Mouse (Mus musculus) myocyte (in vitro differentiated cells): ENCODE measurements around the gene Hhex. TPM values are rescaled to one million over a fixed set of nuclear protein-coding genes. Genes with fewer than 3 reads are reported as not detected.

Experiments used
- H3K27me3 ChIP-seq: one replicate; pipeline ENCODE4 v1.6.1; 2011; ENCODE audit not compliant: control insufficient read depth, insufficient read depth, insufficient read length
- H3K36me3 ChIP-seq: one replicate; pipeline ENCODE4 v1.6.1; 2011; ENCODE audit not compliant: control insufficient read depth, insufficient read depth
- H3K4me2 ChIP-seq: one replicate; pipeline ENCODE4 v1.6.1; 2011; ENCODE audit warnings: low read depth, control low read depth
- H3K4me3 ChIP-seq: one replicate; pipeline ENCODE4 v1.5.1; 2011; ENCODE audit warnings: mild to moderate bottlenecking, control low read depth, moderate library complexity
- H3K79me2 ChIP-seq: one replicate; pipeline ENCODE4 v1.6.1; 2011; ENCODE audit not compliant: control insufficient read depth, insufficient read depth
- H3ac ChIP-seq: one replicate; pipeline ENCODE4 v1.6.1; 2011; ENCODE audit not compliant: control insufficient read depth, insufficient read length
- CEBPB ChIP-seq: IDR thresholded peaks from 2 replicates; pipeline ENCODE4 v1.6.1; 2011; ENCODE audit warnings: mild to moderate bottlenecking, moderate library complexity; ENCODE audit not compliant: poor library complexity, insufficient read depth, severe bottlenecking
- E2F4 ChIP-seq: IDR thresholded peaks from one replicate; pipeline ENCODE4 v1.6.1; 2011; ENCODE audit warnings: mild to moderate bottlenecking, control low read depth, moderate library complexity; ENCODE audit not compliant: insufficient read depth
- MAX ChIP-seq: IDR thresholded peaks from one replicate; pipeline ENCODE4 v1.6.1; 2011; ENCODE audit warnings: low read depth, mild to moderate bottlenecking, control low read depth
- MYOD1 ChIP-seq, 3 experiments: IDR thresholded peaks; one replicate each; pipeline ENCODE4 v1.6.1; 2011; ENCODE audit warnings: control low read depth in 2 of 3, low read depth in 2 of 3, mild to moderate bottlenecking in 2 of 3, moderate library complexity in 1 of 3; ENCODE audit not compliant: insufficient read length in 2 of 3, control insufficient read depth in 1 of 3
- MYOG ChIP-seq, 3 experiments: IDR thresholded peaks; one replicate each; pipeline ENCODE4 v1.6.1; 2011; ENCODE audit warnings: control low read depth in 2 of 3, low read depth in 2 of 3, mild to moderate bottlenecking in 2 of 3; ENCODE audit not compliant: insufficient read length in 2 of 3, control insufficient read depth in 1 of 3, insufficient read depth in 1 of 3
- POLR2A ChIP-seq: IDR thresholded peaks from one replicate; pipeline ENCODE4 v1.6.1; 2011; ENCODE audit warnings: low read depth, mild to moderate bottlenecking, control low read depth, moderate library complexity; ENCODE audit not compliant: insufficient read length
- POLR2AphosphoS2 ChIP-seq: IDR thresholded peaks from one replicate; pipeline ENCODE4 v1.6.1; 2011; ENCODE audit warnings: low read depth, control low read depth; ENCODE audit not compliant: insufficient read length
- REST ChIP-seq: IDR thresholded peaks from one replicate; pipeline ENCODE4 v1.6.1; 2011; ENCODE audit warnings: mild to moderate bottlenecking, control low read depth, moderate library complexity; ENCODE audit not compliant: insufficient read depth, insufficient read length
- SRF ChIP-seq: IDR thresholded peaks from one replicate; pipeline ENCODE4 v1.6.1; 2011; ENCODE audit warnings: low read depth; ENCODE audit not compliant: control insufficient read depth, insufficient read length
- TCF12 ChIP-seq: IDR thresholded peaks from one replicate; pipeline ENCODE4 v1.6.1; 2011; ENCODE audit warnings: mild to moderate bottlenecking, control low read depth; ENCODE audit not compliant: poor library complexity, insufficient read depth, severe bottlenecking
- TCF3 ChIP-seq: IDR thresholded peaks from one replicate; pipeline ENCODE4 v1.6.1; 2011; ENCODE audit warnings: low read depth, control low read depth; ENCODE audit not compliant: insufficient read length
- USF1 ChIP-seq: IDR thresholded peaks from one replicate; pipeline ENCODE4 v1.6.1; 2011; ENCODE audit warnings: low read depth, mild to moderate bottlenecking, control low read depth, moderate library complexity
- polyA plus RNA-seq: library from polyadenylated mRNA; unstranded; fragments of >200 nt; fragmentation: generic; extraction: Trizol; gene quantifications from one replicate; pipeline ENCODE4 v1.2.1, GENCODE M21; 2012; ENCODE audit warnings: missing spikeins

Hhex gene
- polyA plus RNA-seq, 1 experiment = 0.44 TPM

DNA sequence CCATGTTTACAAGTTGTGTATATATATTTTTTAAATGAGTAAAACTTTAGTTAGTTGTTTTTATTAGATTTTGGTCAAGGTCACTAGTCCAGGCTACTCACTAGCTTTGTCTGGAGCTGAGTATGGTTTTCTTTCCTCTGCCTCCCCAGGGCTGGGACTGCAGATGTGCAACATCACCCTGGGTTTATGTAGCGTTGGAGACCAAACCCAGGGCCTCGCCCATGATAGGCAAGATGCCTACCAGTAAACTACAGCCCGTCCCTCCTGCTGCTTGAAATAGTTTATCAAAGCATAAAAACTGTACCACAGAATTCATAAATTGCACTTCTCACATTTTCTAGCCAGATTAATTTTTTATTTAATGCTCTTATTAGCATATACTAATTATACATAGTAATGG lies 14.6 kb downstream of the Hhex start:
- no peak overlapping the region for H3ac ChIP-seq
- H3K4me2 ChIP-seq = no peak overlapping the region
- no peaks in the 10 kb centered on the region for H3K79me2 ChIP-seq
- H3K36me3 ChIP-seq = no peaks in the 10 kb centered on the region
- TF ChIP-seq REST = no peak
- TF ChIP-seq MAX = no peak
- no peak for TF ChIP-seq TCF12
- no peak for TF ChIP-seq CEBPB
- TF ChIP-seq SRF = no peak
- no peak for TF ChIP-seq TCF3
- TF ChIP-seq MYOG (IDR thresholded peaks at IDR 0.05; ENCODE audit: control insufficient read depth in 1 of 3, insufficient read depth in 1 of 3, insufficient read length in 2 of 3, low read depth in 2 of 3) = no peak
- no peak for TF ChIP-seq USF1
- no peak for TF ChIP-seq MYOD1 (IDR thresholded peaks at IDR 0.05; ENCODE audit: control insufficient read depth in 1 of 3, insufficient read length in 2 of 3, low read depth in 2 of 3)
- no peak for TF ChIP-seq E2F4
- TF ChIP-seq POLR2AphosphoS2 = no peak
- TF ChIP-seq POLR2A = no peak
- H3K27me3 ChIP-seq = peaks cover 10% of the 10 kb centered on the region
- H3K4me3 ChIP-seq = no peak overlapping the region

DNA sequence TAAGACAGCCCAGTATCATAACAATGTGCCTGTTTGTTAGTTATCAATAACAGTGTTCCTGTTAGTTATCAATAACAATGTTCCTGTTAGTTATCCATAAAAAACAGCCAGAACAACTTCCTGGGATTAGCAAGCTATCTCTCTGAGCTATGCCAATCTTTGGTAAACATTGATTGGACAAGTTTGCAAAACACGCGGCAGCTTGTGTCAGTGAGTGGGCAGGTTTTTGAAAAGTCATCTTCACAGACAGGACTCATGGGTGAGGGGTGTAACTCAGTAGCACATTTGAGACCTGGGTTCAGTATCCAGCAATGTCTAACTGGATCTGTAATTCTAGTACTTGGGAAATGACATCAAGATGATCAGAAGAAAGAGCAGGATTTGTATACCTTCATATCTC lies 20.9 kb downstream of the Hhex start:
- no peaks in the 10 kb centered on the region for H3K79me2 ChIP-seq
- TF ChIP-seq POLR2A (no peak), TCF12 (no peak), SRF (no peak), TCF3 (no peak), POLR2AphosphoS2 (no peak), USF1 (no peak), MYOD1 (IDR thresholded peaks at IDR 0.05; ENCODE audit: control insufficient read depth in 1 of 3, insufficient read length in 2 of 3, low read depth in 2 of 3) (no peak), MAX (no peak), CEBPB (no peak), REST (no peak)
- no peak overlapping the region for H3ac ChIP-seq
- H3K27me3 ChIP-seq = peaks cover 10% of the 10 kb centered on the region
- H3K4me3 ChIP-seq = no peak overlapping the region
- no peak overlapping the region for H3K4me2 ChIP-seq
- no peaks in the 10 kb centered on the region for H3K36me3 ChIP-seq

DNA sequence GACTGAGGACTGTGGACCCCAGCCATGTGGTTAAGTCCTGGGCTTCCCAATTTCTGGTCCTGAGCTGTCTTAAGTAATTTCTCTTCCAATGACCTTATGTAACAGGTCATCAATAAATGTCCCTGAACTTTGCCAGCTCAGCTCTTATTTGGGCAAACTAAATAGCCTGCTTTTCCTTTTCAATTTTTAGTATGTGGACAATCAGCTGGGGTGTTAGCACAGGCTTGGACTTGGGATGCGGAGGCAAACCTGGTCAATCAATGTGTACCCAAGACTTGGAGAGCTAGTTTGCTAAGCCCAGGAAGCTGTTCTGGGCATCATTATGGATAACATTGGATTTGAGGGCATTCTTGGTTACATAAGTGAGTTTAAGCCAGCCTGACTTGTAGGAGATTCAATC lies 21.4 kb downstream of the Hhex start:
- Histone ChIP-seq H3K4me2 (no peak overlapping the region), H3K27me3 (peaks cover 10% of the 10 kb centered on the region), H3K79me2 (no peaks in the 10 kb centered on the region), H3K36me3 (no peaks in the 10 kb centered on the region), H3K4me3 (no peak overlapping the region), H3ac (no peak overlapping the region)
- TF ChIP-seq CEBPB (no peak), TCF12 (no peak), MYOG (IDR thresholded peaks at IDR 0.05; ENCODE audit: control insufficient read depth in 1 of 3, insufficient read depth in 1 of 3, insufficient read length in 2 of 3, low read depth in 2 of 3) (no peak), REST (no peak), MYOD1 (IDR thresholded peaks at IDR 0.05; ENCODE audit: control insufficient read depth in 1 of 3, insufficient read length in 2 of 3, low read depth in 2 of 3) (no peak), POLR2AphosphoS2 (no peak), USF1 (no peak), TCF3 (no peak), E2F4 (no peak), MAX (no peak), SRF (no peak), POLR2A (no peak)

DNA sequence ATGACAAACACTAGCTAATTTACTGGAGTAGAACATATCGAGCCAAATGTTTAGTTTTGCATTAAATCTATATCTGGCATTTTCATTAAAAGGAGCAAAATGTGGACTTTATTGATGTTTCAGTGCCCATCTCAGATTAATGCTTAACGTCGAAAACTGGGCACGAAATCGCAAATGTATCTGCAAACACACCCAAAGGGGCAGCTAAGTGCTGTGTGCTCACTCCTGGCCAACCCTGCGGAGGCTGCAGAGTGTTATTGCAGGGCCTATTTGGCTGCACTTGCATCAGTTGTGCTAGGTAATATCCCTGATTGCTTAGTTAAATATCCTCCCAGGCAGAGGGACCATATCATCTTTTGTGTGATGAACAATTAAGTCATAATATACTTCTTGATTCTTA lies 23.4 kb downstream of the Hhex start:
- TF ChIP-seq MYOG (IDR thresholded peaks at IDR 0.05; ENCODE audit: control insufficient read depth in 1 of 3, insufficient read depth in 1 of 3, insufficient read length in 2 of 3, low read depth in 2 of 3) = no peak
- TF ChIP-seq MAX = no peak
- TF ChIP-seq USF1 = no peak
- no peak for TF ChIP-seq TCF12
- no peak for TF ChIP-seq MYOD1 (IDR thresholded peaks at IDR 0.05; ENCODE audit: control insufficient read depth in 1 of 3, insufficient read length in 2 of 3, low read depth in 2 of 3)
- TF ChIP-seq REST = no peak
- TF ChIP-seq E2F4 = no peak
- no peak for TF ChIP-seq CEBPB
- TF ChIP-seq POLR2AphosphoS2 = no peak
- TF ChIP-seq SRF = no peak
- TF ChIP-seq TCF3 = no peak
- TF ChIP-seq POLR2A = no peak
- H3ac ChIP-seq = no peak overlapping the region
- no peak overlapping the region for H3K4me2 ChIP-seq
- H3K79me2 ChIP-seq = no peaks in the 10 kb centered on the region
- H3K27me3 ChIP-seq = peaks cover under 1% of the 10 kb centered on the region
- H3K36me3 ChIP-seq = no peaks in the 10 kb centered on the region
- H3K4me3 ChIP-seq = no peak overlapping the region

DNA sequence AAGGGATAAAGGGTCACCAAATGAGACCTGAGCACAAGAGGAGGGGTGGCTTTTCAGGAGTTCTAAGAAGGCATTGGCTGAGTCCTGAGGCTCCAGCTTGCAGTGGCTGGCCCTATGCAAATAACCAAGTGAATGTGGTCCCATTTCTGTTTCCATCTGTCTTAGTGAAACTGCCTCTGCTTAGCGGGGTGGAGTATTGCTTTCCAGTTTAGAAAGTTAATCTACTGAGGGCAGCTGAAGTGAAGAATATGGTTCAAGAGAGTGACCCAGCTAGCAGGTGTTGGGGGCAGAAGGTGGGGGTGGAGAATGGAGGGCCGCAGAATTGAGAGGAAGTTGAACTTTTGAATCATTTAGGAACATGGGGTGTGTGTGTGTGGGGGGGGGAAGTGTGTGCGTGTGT lies 31.8 kb downstream of the Hhex start:
- H3K27me3 ChIP-seq = no peaks in the 10 kb centered on the region
- H3K36me3 ChIP-seq = no peaks in the 10 kb centered on the region
- H3K79me2 ChIP-seq = no peaks in the 10 kb centered on the region
- H3K4me3 ChIP-seq = no peak overlapping the region
- no peak overlapping the region for H3K4me2 ChIP-seq
- no peak overlapping the region for H3ac ChIP-seq
- TF ChIP-seq E2F4 (no peak), CEBPB (no peak)
